Mouse (Mus musculus): ENCODE results near the gene Mknk1. TPM values are rescaled to one million over a fixed set of nuclear protein-coding genes. Genes with fewer than 3 reads are reported as not detected.

Gene Mknk1
- total RNA-seq, 2 experiments from 2014 or later = 26.2 to 30.2 TPM

DNA sequence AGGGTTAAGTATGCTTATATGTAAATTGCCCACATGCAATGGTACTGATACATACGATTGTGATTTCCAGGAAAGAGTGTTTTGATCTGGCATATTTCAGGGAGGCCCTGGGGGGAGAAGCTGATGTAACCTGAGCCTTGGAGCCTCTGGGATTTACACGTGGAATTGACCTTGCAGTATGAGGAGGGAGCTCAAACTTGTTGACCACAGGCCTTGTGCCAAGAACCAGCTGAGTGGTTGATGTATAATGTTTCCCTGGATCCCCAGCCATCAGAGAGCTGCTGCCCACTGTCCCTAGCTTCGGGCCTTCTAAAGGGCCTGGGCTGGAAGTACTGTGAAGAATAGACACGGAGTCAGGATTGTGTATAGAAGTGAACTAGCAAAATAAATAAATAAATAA, 958 bp downstream of the Mknk1 start:
- no peak for DNase-seq
- intact Hi-C loops (cut with DNase I) = no loop called here

GRCm38 (mm10) chr4:115840842-115841241, 1.8 kb downstream of the Mknk1 start:
- DNase-seq = no peak
- intact Hi-C loops (cut with DNase I) = no loop called here

GRCm38 (mm10) chr4:115846656-115847055, 7.7 kb downstream of the Mknk1 start:
- intact Hi-C loops (cut with DNase I) = no loop called here
- peak; percentile 32 to 40 for DNase-seq

DNA sequence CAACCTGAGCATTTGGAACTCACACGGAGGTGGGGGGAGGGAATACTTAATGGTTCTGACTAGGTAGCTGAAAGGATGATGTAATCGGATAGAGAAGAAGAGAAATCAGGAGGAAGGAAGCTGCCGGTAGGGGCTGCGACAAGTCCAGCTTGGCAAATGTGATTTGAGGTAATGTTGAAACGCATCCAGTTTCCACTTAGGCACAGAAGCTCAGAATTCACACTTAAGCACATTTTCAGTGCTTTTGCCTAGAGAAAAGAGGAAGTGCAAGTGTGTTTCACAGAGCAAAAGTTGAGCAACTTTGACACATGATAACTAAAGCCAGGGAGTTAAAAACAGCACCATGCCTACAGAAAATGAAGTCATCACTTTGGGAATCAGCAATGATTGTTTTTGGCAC, 8.4 kb downstream of the Mknk1 start:
- intact Hi-C loops (cut with DNase I) = no loop called here
- peak in 1 of 2 experiments; percentile 23 for DNase-seq

DNA sequence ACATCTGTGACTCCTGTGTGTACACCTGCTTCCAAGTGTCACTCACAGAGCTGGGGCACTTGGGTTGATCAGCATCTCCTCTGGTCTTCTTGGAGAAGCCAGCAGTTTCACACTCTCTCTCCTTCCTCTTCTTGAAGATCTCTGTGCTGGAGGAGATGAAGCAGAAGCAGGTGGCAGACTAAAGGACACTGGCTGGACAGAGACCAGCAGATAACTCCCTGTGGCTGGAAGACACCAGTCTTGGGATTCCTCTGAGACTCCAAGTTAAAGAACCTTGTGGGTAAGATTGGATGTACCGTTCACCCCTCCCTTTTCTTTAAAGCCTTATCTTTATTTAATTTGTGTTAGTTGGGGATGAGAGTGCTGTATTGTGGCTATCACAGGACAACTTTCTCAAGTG, 9.1 kb downstream of the Mknk1 start:
- no peak for DNase-seq
- intact Hi-C loops (cut with DNase I) = no loop called here

- intact Hi-C loops (cut with DNase I) = no loop called here
- no peak for DNase-seq
These were observed 10.1 kb downstream of the Mknk1 start for GRCm38 (mm10) chr4:115848990-115849677.

GRCm38 (mm10) chr4:115850111-115850510, 11.1 kb downstream of the Mknk1 start:
- DNase-seq = no peak
- intact Hi-C loops (cut with DNase I) = no loop called here

GRCm38 (mm10) chr4:115850631-115851030, 11.6 kb downstream of the Mknk1 start:
- intact Hi-C loops (cut with DNase I) = no loop called here
- DNase-seq = no peak

DNA sequence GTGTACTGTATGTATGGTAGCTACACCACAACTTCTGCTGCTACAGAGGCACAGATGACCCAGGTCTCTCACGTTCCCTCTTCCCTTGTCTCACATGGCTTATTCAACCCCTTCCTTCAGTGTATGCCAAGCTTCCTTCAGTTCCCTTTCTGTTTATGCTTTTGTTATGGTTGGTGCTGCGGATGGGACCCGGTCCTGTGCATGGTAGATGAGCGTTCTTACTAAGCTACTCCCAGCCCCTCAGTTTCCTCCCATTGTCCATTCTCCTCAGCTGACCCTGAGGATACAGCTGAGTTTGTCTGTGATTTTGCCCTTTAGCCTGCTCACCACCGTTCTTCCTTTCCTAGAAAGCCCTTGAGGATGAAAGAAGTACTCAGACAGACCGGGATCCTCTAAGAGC, 12.6 kb downstream of the Mknk1 start:
- intact Hi-C loops (cut with DNase I) = no loop called here
- DNase-seq = no peak

DNA sequence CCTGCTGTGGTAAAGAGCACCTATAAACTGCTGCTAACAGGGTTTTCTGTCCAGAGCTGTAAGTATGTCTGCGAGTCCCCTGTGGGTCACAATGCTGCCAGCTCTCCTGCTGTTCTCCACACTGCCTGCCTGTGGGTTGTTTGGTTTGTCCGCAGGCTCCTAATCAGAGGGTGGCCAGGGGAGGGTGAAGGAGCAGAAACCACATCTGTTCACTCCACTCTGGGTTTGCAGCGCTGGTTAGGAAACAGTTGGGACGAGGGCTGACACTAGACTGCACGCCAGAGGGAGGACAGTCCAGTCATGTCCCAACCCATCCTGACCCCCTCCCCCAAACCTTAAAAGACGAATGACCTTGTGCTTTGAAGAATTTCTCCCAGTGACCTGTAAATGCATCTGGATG, 16.1 kb downstream of the Mknk1 start:
- DNase-seq = no peak

DNA sequence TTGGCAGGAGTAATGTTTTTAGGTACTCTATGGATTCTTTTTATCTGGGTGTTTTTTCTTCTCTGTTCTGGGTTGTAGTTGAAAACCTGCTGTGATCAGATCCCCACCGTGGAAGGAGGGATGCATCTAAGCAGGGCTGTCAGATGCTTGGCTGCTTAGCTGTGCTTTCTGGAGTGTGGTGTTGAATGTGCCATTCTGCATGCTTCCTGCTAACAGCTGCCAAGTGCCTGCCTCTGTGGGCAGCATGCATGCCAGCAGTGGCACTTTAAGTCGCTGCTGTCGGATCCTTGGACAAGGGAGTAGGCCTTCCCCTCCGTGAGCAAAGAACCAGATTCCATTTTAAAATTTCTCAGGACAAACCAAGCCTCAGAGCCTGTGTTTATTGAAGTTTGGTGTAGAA, 16.6 kb downstream of the Mknk1 start:
- DNase-seq = no peak
- intact Hi-C loops (cut with DNase I) = no loop called here

More for the DNA sequence above, 16.1 kb downstream of the Mknk1 start:
- intact Hi-C loops (cut with DNase I) = no loop called here

GRCm38 (mm10) chr4:115856282-115856681, 17.3 kb downstream of the Mknk1 start:
- intact Hi-C loops (cut with DNase I) = no loop called here
- DNase-seq = no peak

GRCm38 (mm10) chr4:115857293-115857883, 18.4 kb downstream of the Mknk1 start:
- DNase-seq = no peak
- intact Hi-C loops (cut with DNase I) = no loop called here

DNA sequence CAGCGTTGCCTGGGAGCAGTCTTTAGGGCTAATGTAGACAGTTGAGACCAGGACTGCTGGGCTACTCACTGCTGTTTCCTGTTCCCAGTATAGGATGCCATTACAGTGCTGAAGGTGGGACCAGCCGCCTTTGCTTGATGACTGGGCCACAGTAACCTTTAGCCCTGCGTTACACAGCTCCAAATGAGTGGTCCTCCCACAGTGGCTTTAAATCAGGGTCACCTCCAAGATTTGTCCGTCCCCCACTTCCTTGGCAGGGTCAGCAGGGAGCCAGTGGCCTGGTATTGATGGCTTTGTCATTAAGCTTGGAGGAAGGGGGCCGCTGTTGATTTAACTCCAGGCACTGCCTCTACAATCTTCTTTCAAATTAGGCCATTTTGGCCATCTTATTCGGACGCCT, 24.4 kb downstream of the Mknk1 start:
- intact Hi-C loops (cut with DNase I) = no loop called here

DNA sequence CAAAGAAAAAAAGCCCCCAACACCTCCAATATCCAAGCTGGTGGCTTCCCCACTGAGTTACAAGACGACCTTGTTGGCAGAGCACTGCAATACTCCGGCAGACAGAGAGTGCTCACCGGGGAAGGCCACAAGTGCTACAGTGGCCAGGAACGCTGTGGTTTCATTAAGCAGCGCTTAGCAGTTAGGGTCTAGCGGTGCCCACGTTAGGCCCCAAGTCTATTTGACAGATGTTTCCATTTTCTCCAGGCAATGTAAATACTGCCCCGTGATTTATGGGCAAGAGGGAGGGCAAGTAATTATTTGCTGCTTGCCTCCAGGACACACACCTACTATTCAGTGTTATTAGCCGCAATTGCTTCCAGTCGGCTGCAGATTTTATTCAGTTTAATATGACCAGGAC, 24.9 kb downstream of the Mknk1 start:
- intact Hi-C loops (cut with DNase I) = no loop called here
- no peak for DNase-seq

More for the DNA sequence above, 24.4 kb downstream of the Mknk1 start:
- no peak for DNase-seq

GRCm38 (mm10) chr4:115869512-115870210, 30.7 kb downstream of the Mknk1 start:
- intact Hi-C loops (cut with DNase I) = no loop called here
- DNase-seq = no peak

- no peak for DNase-seq
- intact Hi-C loops (cut with DNase I) = no loop called here
These were observed 34.2 kb downstream of the Mknk1 start for GRCm38 (mm10) chr4:115873231-115873630.

DNA sequence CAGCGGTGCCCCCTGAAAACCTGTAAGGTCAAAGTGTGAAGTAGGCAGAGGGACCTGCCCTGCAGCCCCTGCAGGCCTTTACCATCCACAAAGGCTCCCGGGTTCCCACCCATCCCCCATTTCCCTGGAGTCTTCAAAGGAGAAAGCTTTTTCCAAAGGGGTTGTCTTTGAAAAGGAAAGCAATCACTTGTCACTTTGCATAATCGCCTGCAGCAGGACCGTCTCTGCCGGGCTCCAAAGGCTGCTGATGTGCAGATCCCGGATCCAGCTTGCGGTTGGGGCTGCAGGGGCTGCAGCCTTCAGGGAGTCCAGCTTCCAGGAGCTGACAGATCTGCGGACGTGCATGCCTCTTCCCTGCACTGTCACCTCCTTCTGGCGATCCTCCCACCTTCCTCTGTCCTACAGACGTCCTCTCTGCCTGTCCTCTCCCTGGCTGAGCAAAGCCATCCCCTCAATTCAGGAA, 39.2 kb downstream of the Mknk1 start:
- intact Hi-C loops (cut with DNase I) = no loop called here
- no peak for DNase-seq

- intact Hi-C loops (cut with DNase I) = no loop called here
- no peak for DNase-seq
These were observed 39.8 kb downstream of the Mknk1 start for GRCm38 (mm10) chr4:115878828-115879227.

DNA sequence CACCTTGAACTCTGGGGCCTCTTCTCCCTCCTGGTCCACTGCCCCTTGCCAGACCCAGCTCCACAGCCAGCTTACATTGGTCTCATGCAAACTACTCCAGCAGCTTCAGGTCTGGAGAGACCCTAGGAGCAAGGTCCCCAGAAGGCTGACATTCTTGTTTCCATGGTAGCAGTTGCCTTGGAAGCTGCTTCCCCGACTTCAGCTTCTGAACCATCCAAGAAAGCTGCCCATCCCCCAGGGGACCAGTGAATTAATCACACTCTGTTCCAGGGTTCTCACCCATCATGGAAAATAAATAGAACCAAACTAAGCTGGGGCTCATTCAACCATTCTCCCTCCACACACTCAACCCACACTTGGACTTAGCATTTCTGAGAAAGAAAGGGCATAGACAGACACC, 42.2 kb downstream of the Mknk1 start:
- intact Hi-C loops (cut with DNase I) = no loop called here
- DNase-seq = no peak

- intact Hi-C loops (cut with DNase I) = no loop called here
- DNase-seq = no peak
These were observed 43.2 kb downstream of the Mknk1 start for GRCm38 (mm10) chr4:115882195-115882594.

DNA sequence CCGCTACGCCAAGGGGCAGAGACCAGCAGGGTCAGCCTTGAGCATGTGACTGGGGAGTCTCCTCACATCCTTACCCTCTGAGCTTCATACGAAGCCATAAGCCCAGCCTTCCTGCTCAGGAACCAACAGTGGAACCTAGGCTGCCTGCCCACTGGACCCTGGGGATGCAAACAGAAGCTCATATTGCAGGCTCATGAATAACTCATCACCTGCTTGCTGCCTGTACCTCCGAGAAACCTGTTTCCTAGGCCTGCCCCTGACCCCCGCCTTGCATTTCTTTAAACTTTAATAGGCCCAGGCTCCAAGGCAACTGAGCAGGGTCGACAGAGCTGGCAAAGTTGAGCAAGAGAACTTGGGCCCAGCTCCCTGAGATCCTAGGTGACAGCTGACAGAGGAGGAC, 45.0 kb downstream of the Mknk1 start, which contains the start of gene Kncn:
Gene Kncn, plus strand, starts transcription at position 379 of the 400 bp plus-strand sequence.
- intact Hi-C loops (cut with DNase I) = no loop called here
- DNase-seq = no peak

Measured in heart, postnatal 10 days (tissue).